Mouse (Mus musculus): Measurements from ENCODE around the gene Pcyt1a. TPM values are rescaled to one million over a fixed set of nuclear protein-coding genes. Genes with fewer than 3 reads are reported as not detected.

Gene Pcyt1a
- total and polyA plus RNA-seq, 3 experiments = 17.0 to 25.7 (median 21.1) TPM

- Histone ChIP-seq H3K79me2 (replicated peaks; ENCODE audit: control insufficient read depth, extremely low read depth, insufficient read depth, poor library complexity, severe bottlenecking) (no peaks in the 10 kb centered on the region), H3K27me3 (replicated peaks) (peaks cover 4% of the 10 kb centered on the region), H3K9ac (ENCODE audit: insufficient read depth, low read depth) (no peak overlapping the region), H3K27ac (ENCODE audit: insufficient read depth, low read depth) (no peak overlapping the region), H3K4me1 (ENCODE audit: control insufficient read depth in 1 of 2, insufficient read depth in 2 of 2) (peaks cover 0 to 6% of the 10 kb centered on the region in 2 experiments; a peak in 2 of 4 replicates), H3K4me3 (replicated peaks in 1 of 3; ENCODE audit: low read depth in 2 of 3, low read length in 2 of 3, poor library complexity in 1 of 3) (no peak overlapping the region), H3K36me3 (replicated peaks in 1 of 2; ENCODE audit: control insufficient read depth in 1 of 2, insufficient read depth in 1 of 2, low read length in 1 of 2) (no peaks in the 10 kb centered on the region), H3K9me3 (replicated peaks; ENCODE audit: low read length) (no peaks in the 10 kb centered on the region), H3K4me2 (ENCODE audit: insufficient read depth, low read depth, poor library complexity, severe bottlenecking) (no peak overlapping the region)
- dilution Hi-C loops (cut with MboI; ENCODE audit: extremely low pct_ligation_motif_present, extremely low pct_unique_long_range_greater_than_20kb, low sequenced_read_pairs) (no loop called here), in situ Hi-C loops (cut with MboI; ENCODE audit: low pct_ligation_motif_present, low pct_unique_long_range_greater_than_20kb, low sequenced_read_pairs) (no loop called here)
- TF ChIP-seq SMC3 (IDR thresholded peaks at IDR 0.05; ENCODE audit: low read depth, low read length) (no peak), JUND (conservative IDR thresholded peaks at IDR 0.05; ENCODE audit: low read depth, low read length) (no peak), CTCF (conservative IDR thresholded peaks at IDR 0.05 in 1 of 2, IDR thresholded peaks at IDR 0.05 in 1 of 2; ENCODE audit: low read depth in 2 of 2, low read length in 2 of 2) (no peak), MEF2A (IDR thresholded peaks at IDR 0.05; ENCODE audit: borderline replicate concordance, low read depth, low read length) (no peak), GABPA (IDR thresholded peaks at IDR 0.05; ENCODE audit: insufficient replicate concordance, low read depth, low read length) (no peak), RCOR1 (conservative IDR thresholded peaks at IDR 0.05; ENCODE audit: low read depth, low read length) (no peak), ETS1 (conservative IDR thresholded peaks at IDR 0.05; ENCODE audit: low read depth, low read length) (no peak), MXI1 (IDR thresholded peaks at IDR 0.05; ENCODE audit: low read depth, low read length) (no peak), CHD2 (IDR thresholded peaks at IDR 0.05; ENCODE audit: low read length) (no peak)
- no peak for DNase-seq (ENCODE audit: extremely low read depth)
Observed at GRCm38 (mm10) chr16:32484431-32484871, 53.7 kb downstream of the Pcyt1a start.

GRCm38 (mm10) chr16:32485209-32485608, 54.5 kb downstream of the Pcyt1a start:
- in situ Hi-C loops (cut with MboI; ENCODE audit: low pct_ligation_motif_present, low pct_unique_long_range_greater_than_20kb, low sequenced_read_pairs) (no loop called here), dilution Hi-C loops (cut with MboI; ENCODE audit: extremely low pct_ligation_motif_present, extremely low pct_unique_long_range_greater_than_20kb, low sequenced_read_pairs) (no loop called here)
- no peak overlapping the region for H3K4me3 ChIP-seq (replicated peaks in 1 of 3; ENCODE audit: low read depth in 2 of 3, low read length in 2 of 3, poor library complexity in 1 of 3)
- H3K79me2 ChIP-seq (replicated peaks; ENCODE audit: control insufficient read depth, extremely low read depth, insufficient read depth, poor library complexity, severe bottlenecking) = no peaks in the 10 kb centered on the region
- no peaks in the 10 kb centered on the region for H3K36me3 ChIP-seq (replicated peaks in 1 of 2; ENCODE audit: control insufficient read depth in 1 of 2, insufficient read depth in 1 of 2, low read length in 1 of 2)
- H3K27ac ChIP-seq (ENCODE audit: insufficient read depth, low read depth) = no peak overlapping the region
- no peak overlapping the region for H3K9ac ChIP-seq (ENCODE audit: insufficient read depth, low read depth)
- H3K9me3 ChIP-seq (replicated peaks; ENCODE audit: low read length) = no peaks in the 10 kb centered on the region
- H3K4me1 ChIP-seq (ENCODE audit: control insufficient read depth in 1 of 2, insufficient read depth in 2 of 2) = peaks cover 0 to 6% of the 10 kb centered on the region in 2 experiments; a peak in 2 of 4 replicates
- H3K4me2 ChIP-seq (ENCODE audit: insufficient read depth, low read depth, poor library complexity, severe bottlenecking) = peak overlapping the region; percentile 5; the same call in 1 of the 2 replicates
- DNase-seq (ENCODE audit: extremely low read depth) = no peak
- TF ChIP-seq BHLHE40 (IDR thresholded peaks at IDR 0.05; ENCODE audit: low read depth, low read length) (peak; percentile 73), MYC (IDR thresholded peaks at IDR 0.05; ENCODE audit: low read depth, low read length) (0 out of 2 replicates have a peak, but pooled peaks have one; percentile 17), TBP (conservative IDR thresholded peaks at IDR 0.05; ENCODE audit: low read depth, low read length) (no peak), ELF1 (IDR thresholded peaks at IDR 0.05; ENCODE audit: low read depth, low read length) (no peak), MAX (IDR thresholded peaks at IDR 0.05; ENCODE audit: low read length) (peak; percentile 55; the same call in 1 of the 2 replicates), NELFE (IDR thresholded peaks at IDR 0.05; ENCODE audit: low read depth, low read length) (no peak), MXI1 (IDR thresholded peaks at IDR 0.05; ENCODE audit: low read depth, low read length) (no peak), SMC3 (IDR thresholded peaks at IDR 0.05; ENCODE audit: low read depth, low read length) (no peak)
- H3K27me3 ChIP-seq (replicated peaks) = peaks cover 4% of the 10 kb centered on the region
